Mouse (Mus musculus) E14TG2a.4 (cell line): ENCODE measurements around the gene Cttnbp2nl.

Source experiments
- CTCF ChIP-seq: conservative IDR thresholded peaks from 2 replicates; pipeline ENCODE4 v1.5.1; 2014; ENCODE audit warnings: low read length
- POU5F1 ChIP-seq: IDR thresholded peaks from 2 replicates; pipeline ENCODE4 v1.6.1; 2014; ENCODE audit warnings: low read length, borderline replicate concordance

GRCm38 (mm10) chr3:105008070-105008469 lies 44.9 kb downstream of the Cttnbp2nl start:
- no peak for TF ChIP-seq CTCF
- no peak for TF ChIP-seq POU5F1
